Mouse (Mus musculus): ENCODE measurements around the gene Trpm4. TPM values are rescaled to one million over a fixed set of nuclear protein-coding genes. Genes with fewer than 3 reads are reported as not detected.

The Trpm4 gene
- polyA plus RNA-seq, 1 experiment from 2014 or later = 9.3 TPM

DNA sequence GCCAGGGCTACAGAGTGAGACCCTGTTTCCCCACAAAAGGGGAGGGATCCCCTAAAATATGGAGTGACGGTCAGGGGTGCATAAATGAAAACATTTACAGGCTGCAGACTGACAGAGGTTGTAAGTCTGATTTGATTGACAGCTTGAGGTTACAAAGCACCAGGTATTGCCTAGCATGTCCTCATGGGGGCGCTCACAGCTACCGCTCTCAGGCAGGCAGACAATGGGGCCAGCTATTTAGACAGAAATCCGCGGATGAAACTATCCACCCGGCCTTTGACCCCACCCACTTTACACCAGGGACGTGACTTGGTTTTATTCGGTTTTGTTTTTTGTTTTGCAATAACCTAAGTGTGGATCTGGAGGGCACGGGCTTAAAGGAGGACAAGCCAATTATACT is 24.1 kb downstream of the Trpm4 start:
- Histone ChIP-seq H3K4me3 (replicated peaks; ENCODE audit: low read length) (no peak overlapping the region), H3K36me3 (replicated peaks; ENCODE audit: control insufficient read depth, insufficient read depth) (no peaks in the 10 kb centered on the region; the same call in none of the 2 replicates), H3K27ac (no peak overlapping the region), H3K9ac (no peak overlapping the region), H3K9me3 (ENCODE audit: control insufficient read depth, low read length) (no peaks in the 10 kb centered on the region), H3K4me2 (replicated peaks) (no peak overlapping the region), H3K4me1 (replicated peaks; ENCODE audit: control insufficient read depth, insufficient read depth, low read length) (peaks cover 14% of the 10 kb centered on the region; the same call in 1 of the 2 replicates), H3K27me3 (ENCODE audit: control insufficient read depth, insufficient read depth, low read length) (no peaks in the 10 kb centered on the region)
- 11% methylated on average over 9 of the region's 9 CpGs for WGBS
- peak; percentile 49 for DNase-seq (ENCODE audit: low spot score)
- ATAC-seq (ENCODE audit: low FRiP score) = 0 out of 2 replicates have a peak, but pooled peaks have one; percentile 19

DNA sequence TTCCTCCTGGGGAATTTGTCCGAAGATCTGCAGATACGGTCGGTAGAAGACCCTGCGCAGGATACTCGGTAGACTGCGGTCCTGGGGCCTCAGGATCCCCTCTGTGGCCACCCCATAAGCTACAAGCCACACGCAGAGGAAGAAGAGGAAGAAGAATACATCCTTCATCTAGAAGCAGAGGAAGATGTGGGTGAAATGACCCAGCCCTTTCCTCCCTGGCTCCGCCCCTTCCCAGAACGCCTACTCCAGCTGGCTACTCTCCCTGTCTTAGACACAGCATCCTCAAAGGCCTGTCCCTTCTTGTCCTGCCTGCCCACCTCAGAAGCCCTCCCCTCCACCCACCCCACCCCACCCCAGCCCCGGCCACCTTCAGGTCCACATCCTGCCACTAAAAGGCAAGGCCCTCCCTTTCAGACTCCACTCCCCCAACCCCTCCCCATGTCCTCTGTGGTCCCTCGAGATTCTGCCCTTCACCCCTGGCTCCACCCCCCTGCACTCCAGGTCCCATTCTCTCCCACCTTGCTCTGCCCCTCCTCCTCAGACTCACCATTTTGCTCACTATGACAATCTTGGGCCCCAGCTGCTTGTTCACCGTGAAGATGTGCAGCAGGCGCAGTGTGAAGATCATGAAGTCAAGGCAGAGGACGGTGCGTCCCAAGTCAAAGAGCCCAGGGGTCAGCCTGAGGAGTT is 24.9 kb downstream of the Trpm4 start:
- Histone ChIP-seq H3K27ac (no peak overlapping the region), H3K4me2 (replicated peaks) (no peak overlapping the region), H3K4me1 (replicated peaks; ENCODE audit: control insufficient read depth, insufficient read depth, low read length) (peaks cover 14% of the 10 kb centered on the region; the same call in 1 of the 2 replicates), H3K9ac (no peak overlapping the region), H3K36me3 (replicated peaks; ENCODE audit: control insufficient read depth, insufficient read depth) (no peaks in the 10 kb centered on the region; the same call in none of the 2 replicates), H3K4me3 (replicated peaks; ENCODE audit: low read length) (no peak overlapping the region), H3K9me3 (ENCODE audit: control insufficient read depth, low read length) (no peaks in the 10 kb centered on the region), H3K27me3 (ENCODE audit: control insufficient read depth, insufficient read depth, low read length) (no peaks in the 10 kb centered on the region)
- DNase-seq (ENCODE audit: low spot score) = no peak
- 64% methylated on average over 15 of the region's 15 CpGs for WGBS
- no peak for ATAC-seq (ENCODE audit: low FRiP score)

DNA sequence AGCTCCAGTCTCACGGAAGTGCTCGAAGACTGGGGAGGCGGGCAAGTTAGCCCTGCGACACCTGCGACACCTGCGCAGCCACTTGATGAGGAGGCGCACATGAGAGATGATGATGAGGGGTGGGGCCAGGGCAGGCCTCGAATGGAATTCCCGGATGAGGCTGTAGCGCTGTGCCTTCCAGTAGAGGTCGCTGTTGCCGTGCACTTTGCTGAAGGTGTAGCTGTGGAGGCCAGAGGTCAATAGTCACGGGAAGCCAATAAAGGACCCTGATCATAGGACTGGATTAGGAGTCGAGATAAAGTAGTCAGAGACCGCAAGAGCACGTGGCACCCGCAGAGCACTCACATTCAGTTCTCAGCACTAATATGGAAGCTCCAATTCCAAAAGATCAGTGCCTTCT is 28.3 kb downstream of the Trpm4 start:
- 3% methylated on average over 17 of the region's 17 CpGs for WGBS
- H3K9ac ChIP-seq = peak overlapping the region; percentile 37; the same call in 1 of the 2 replicates
- H3K4me3 ChIP-seq (replicated peaks; ENCODE audit: low read length) = peak overlapping the region; percentile 17
- ATAC-seq (ENCODE audit: low FRiP score) = peak; percentile 55
- H3K27me3 ChIP-seq (ENCODE audit: control insufficient read depth, insufficient read depth, low read length) = no peaks in the 10 kb centered on the region
- H3K9me3 ChIP-seq (ENCODE audit: control insufficient read depth, low read length) = no peaks in the 10 kb centered on the region
- DNase-seq (ENCODE audit: low spot score) = peak; percentile 69
- H3K27ac ChIP-seq = no peak overlapping the region
- H3K4me1 ChIP-seq (replicated peaks; ENCODE audit: control insufficient read depth, insufficient read depth, low read length) = peaks cover 11% of the 10 kb centered on the region; the same call in 1 of the 2 replicates
- H3K4me2 ChIP-seq (replicated peaks) = peak overlapping the region; percentile 43
- no peaks in the 10 kb centered on the region; the same call in none of the 2 replicates for H3K36me3 ChIP-seq (replicated peaks; ENCODE audit: control insufficient read depth, insufficient read depth)

DNA sequence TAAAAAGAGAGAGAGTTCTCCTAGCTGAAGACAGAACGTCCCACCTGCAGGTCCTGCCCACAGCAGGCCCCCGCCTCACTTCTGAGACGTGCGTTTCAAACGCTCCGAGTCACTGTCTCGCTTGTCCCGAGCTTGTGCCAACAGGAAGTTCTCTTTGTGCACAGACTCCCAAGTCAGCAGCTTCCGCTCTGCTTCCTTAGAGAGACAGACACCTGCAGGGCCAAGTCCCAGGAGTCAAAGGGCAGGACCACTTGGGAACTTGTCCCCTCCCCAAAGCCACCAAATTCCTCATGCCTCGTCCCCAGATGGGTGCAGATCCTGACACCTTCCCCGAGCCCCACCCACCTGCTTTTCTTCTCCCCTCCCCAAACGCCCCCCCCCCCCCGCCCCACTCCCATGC is 28.7 kb downstream of the Trpm4 start:
- no peak for DNase-seq (ENCODE audit: low spot score)
- Histone ChIP-seq H3K36me3 (replicated peaks; ENCODE audit: control insufficient read depth, insufficient read depth) (no peaks in the 10 kb centered on the region; the same call in none of the 2 replicates), H3K27me3 (ENCODE audit: control insufficient read depth, insufficient read depth, low read length) (no peaks in the 10 kb centered on the region), H3K9ac (peak overlapping the region; percentile 37; the same call in 1 of the 2 replicates), H3K4me2 (replicated peaks) (peak overlapping the region; percentile 43), H3K9me3 (ENCODE audit: control insufficient read depth, low read length) (no peaks in the 10 kb centered on the region), H3K4me1 (replicated peaks; ENCODE audit: control insufficient read depth, insufficient read depth, low read length) (peaks cover 11% of the 10 kb centered on the region; the same call in 1 of the 2 replicates), H3K4me3 (replicated peaks; ENCODE audit: low read length) (peak overlapping the region; percentile 17), H3K27ac (no peak overlapping the region)
- ATAC-seq (ENCODE audit: low FRiP score) = no peak
- WGBS = 11% methylated on average over 13 of the region's 13 CpGs

DNA sequence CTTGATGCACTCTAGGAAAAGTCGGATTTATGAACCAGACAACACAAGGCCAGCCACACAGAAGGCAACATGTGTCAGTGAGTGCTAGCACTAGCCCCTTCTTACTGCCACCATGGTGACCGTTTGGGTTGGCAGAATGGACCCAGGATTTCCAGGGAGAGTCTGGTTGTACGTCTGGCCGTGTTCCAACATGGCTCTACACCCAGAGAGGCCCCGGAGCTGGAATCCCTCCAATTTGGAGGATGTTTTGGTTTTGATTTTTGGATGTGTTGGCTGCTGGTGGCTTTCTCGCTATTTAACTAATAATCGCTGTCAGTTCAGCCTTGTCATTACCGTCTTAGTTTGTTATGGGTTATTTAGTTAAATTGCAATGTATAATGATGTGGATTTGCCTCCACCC is 31.0 kb downstream of the Trpm4 start:
- Histone ChIP-seq H3K36me3 (replicated peaks; ENCODE audit: control insufficient read depth, insufficient read depth) (no peaks in the 10 kb centered on the region; the same call in 1 of the 2 replicates), H3K4me1 (replicated peaks; ENCODE audit: control insufficient read depth, insufficient read depth, low read length) (peaks cover 11% of the 10 kb centered on the region; the same call in 1 of the 2 replicates), H3K27me3 (ENCODE audit: control insufficient read depth, insufficient read depth, low read length) (no peaks in the 10 kb centered on the region), H3K4me2 (replicated peaks) (no peak overlapping the region), H3K9ac (no peak overlapping the region), H3K4me3 (replicated peaks; ENCODE audit: low read length) (no peak overlapping the region), H3K9me3 (ENCODE audit: control insufficient read depth, low read length) (no peaks in the 10 kb centered on the region), H3K27ac (no peak overlapping the region)
- ATAC-seq (ENCODE audit: low FRiP score) (no peak), DNase-seq (ENCODE audit: low spot score) (peak; percentile 68)
- 60% methylated on average over 8 of the region's 8 CpGs for WGBS

DNA sequence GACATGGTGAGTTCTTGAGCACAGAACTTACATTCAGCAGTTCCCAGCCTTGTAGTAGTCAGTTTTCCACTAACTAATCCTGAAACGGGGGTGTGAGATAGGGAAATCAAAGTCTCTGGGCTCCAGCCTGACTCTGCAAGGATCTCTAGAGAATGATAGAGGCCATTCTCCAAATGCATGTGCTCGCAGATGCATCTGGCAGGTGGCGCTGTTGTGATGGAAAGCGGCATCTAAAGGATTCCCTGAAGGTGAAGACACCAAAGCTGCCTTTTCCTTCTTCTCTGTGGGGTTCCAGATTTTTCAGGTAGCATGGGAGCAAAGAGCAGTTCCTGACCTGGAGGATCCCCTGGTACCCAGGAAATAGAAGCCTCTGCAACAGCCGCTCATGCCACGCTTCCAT is 33.3 kb downstream of the Trpm4 start:
- H3K4me2 ChIP-seq (replicated peaks) = no peak overlapping the region
- peaks cover 3% of the 10 kb centered on the region; the same call in 1 of the 2 replicates for H3K27me3 ChIP-seq (ENCODE audit: control insufficient read depth, insufficient read depth, low read length)
- H3K36me3 ChIP-seq (replicated peaks; ENCODE audit: control insufficient read depth, insufficient read depth) = no peaks in the 10 kb centered on the region; the same call in 1 of the 2 replicates
- 0 out of 2 replicates have a peak overlapping the region, but pooled peaks have one; percentile 25 for H3K9ac ChIP-seq
- H3K4me1 ChIP-seq (replicated peaks; ENCODE audit: control insufficient read depth, insufficient read depth, low read length) = peaks cover 10% of the 10 kb centered on the region; the same call in 1 of the 2 replicates
- no peak overlapping the region for H3K4me3 ChIP-seq (replicated peaks; ENCODE audit: low read length)
- H3K9me3 ChIP-seq (ENCODE audit: control insufficient read depth, low read length) = no peaks in the 10 kb centered on the region
- ATAC-seq (ENCODE audit: low FRiP score) = no peak
- H3K27ac ChIP-seq = no peak overlapping the region
- peak; percentile 68 for DNase-seq (ENCODE audit: low spot score)
- WGBS = 13% methylated on average over 6 of the region's 6 CpGs

DNA sequence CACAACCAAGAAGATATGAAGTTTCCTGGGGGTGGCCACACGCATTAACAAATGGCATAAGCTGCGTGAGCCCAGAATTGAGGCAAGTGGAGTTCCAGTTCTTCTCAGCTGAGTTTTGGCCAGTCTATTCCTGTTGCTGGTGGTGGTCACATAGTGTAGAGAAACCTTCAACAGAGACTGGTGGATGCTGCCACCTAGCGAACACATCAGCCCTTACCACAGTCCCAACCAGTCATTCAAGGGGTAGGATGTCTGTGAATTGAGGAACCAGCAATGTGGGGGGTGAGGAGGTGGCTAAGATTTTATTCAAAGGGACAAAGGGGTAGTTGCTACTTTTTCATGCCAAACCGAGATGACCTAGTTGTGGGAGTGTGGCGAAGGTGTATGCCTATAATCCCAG is 33.8 kb downstream of the Trpm4 start:
- Histone ChIP-seq H3K27ac (no peak overlapping the region), H3K4me2 (replicated peaks) (no peak overlapping the region), H3K4me3 (replicated peaks; ENCODE audit: low read length) (no peak overlapping the region), H3K4me1 (replicated peaks; ENCODE audit: control insufficient read depth, insufficient read depth, low read length) (peaks cover 5% of the 10 kb centered on the region; the same call in 1 of the 2 replicates), H3K9me3 (ENCODE audit: control insufficient read depth, low read length) (no peaks in the 10 kb centered on the region), H3K9ac (no peak overlapping the region), H3K36me3 (replicated peaks; ENCODE audit: control insufficient read depth, insufficient read depth) (no peaks in the 10 kb centered on the region; the same call in 1 of the 2 replicates), H3K27me3 (ENCODE audit: control insufficient read depth, insufficient read depth, low read length) (peaks cover 3% of the 10 kb centered on the region; the same call in 1 of the 2 replicates)
- ATAC-seq (ENCODE audit: low FRiP score) (peak; percentile 70; the same call in 1 of the 2 replicates), DNase-seq (ENCODE audit: low spot score) (peak; percentile 78)
- 11% methylated on average over 5 of the region's 5 CpGs for WGBS

DNA sequence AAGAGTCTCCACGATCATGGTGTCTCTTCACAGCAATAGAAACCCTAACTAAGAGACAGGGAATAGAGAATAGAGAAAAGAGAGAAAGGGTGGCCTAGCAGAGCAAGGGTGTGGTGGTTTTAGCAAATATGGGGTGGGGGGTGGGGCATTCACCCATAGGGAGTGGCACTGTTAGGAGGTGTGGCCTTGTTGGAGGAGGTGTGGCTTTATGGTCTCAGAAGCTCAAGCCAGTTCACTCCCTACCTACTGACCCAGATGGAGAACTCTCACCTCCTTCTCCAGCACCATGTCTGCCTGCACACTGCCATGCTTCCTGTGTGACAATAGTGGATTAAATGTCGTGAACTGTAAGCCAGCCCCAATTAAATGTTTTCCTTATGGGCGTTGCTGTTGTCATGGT is 36.0 kb downstream of the Trpm4 start:
- no peak overlapping the region for H3K4me3 ChIP-seq (replicated peaks; ENCODE audit: low read length)
- DNase-seq (ENCODE audit: low spot score) (no peak), ATAC-seq (ENCODE audit: low FRiP score) (no peak)
- WGBS = 68% methylated on average over 3 of the region's 3 CpGs
- no peak overlapping the region for H3K27ac ChIP-seq
- H3K9me3 ChIP-seq (ENCODE audit: control insufficient read depth, low read length) = no peaks in the 10 kb centered on the region
- 0 out of 2 replicates have a peak, but pooled peaks cover 4% of the 10 kb centered on the region for H3K4me1 ChIP-seq (replicated peaks; ENCODE audit: control insufficient read depth, insufficient read depth, low read length)
- no peak overlapping the region for H3K9ac ChIP-seq
- H3K4me2 ChIP-seq (replicated peaks) = no peak overlapping the region
- H3K27me3 ChIP-seq (ENCODE audit: control insufficient read depth, insufficient read depth, low read length) = peaks cover 3% of the 10 kb centered on the region; the same call in 1 of the 2 replicates
- no peaks in the 10 kb centered on the region for H3K36me3 ChIP-seq (replicated peaks; ENCODE audit: control insufficient read depth, insufficient read depth)

DNA sequence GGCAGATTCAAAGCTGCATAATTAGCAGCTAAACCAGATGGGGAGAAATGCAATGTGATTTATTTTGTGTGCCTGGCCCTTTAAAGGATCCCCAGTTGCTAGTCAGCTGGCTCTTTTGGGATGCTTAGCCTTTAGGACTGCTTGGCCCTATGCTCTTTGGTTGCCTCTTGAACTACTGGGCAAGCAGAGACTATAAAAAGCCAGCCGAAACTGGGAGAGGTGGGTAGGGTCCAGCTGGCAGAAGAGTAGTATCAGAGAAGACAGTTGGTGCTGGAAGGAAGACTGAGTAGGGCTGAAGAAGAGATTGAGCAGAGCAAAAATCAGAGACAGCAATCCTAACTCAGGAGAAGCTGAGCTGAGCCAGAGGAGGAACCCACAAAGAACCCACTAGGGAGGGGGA is 37.0 kb downstream of the Trpm4 start:
- H3K27ac ChIP-seq = no peak overlapping the region
- H3K4me1 ChIP-seq (replicated peaks; ENCODE audit: control insufficient read depth, insufficient read depth, low read length) = 0 out of 2 replicates have a peak, but pooled peaks cover 4% of the 10 kb centered on the region
- ATAC-seq (ENCODE audit: low FRiP score) (no peak), DNase-seq (ENCODE audit: low spot score) (no peak)
- no peak overlapping the region for H3K4me2 ChIP-seq (replicated peaks)
- no peak overlapping the region for H3K9ac ChIP-seq
- H3K4me3 ChIP-seq (replicated peaks; ENCODE audit: low read length) = no peak overlapping the region
- no peaks in the 10 kb centered on the region for H3K36me3 ChIP-seq (replicated peaks; ENCODE audit: control insufficient read depth, insufficient read depth)
- H3K27me3 ChIP-seq (ENCODE audit: control insufficient read depth, insufficient read depth, low read length) = peaks cover 3% of the 10 kb centered on the region; the same call in 1 of the 2 replicates
- H3K9me3 ChIP-seq (ENCODE audit: control insufficient read depth, low read length) = no peaks in the 10 kb centered on the region
- WGBS = 79% methylated on average over 1 of the region's 1 CpGs
